Mouse (Mus musculus) limb, embryonic 14.5 days (tissue): ENCODE measurements around the gene Tmem11. TPM values are rescaled to one million over a fixed set of nuclear protein-coding genes. Genes with fewer than 3 reads are reported as not detected.
A peak's percentile ranks its signal among the peaks of the same experiment; 100 is the strongest.

ENCODE experiments used
- ATAC-seq: fragments of 200-750 bp; cut with Nextera tagmentation; 2 replicates; pipeline ENCODE4 v1.8.0; 2017; ENCODE audit warnings: low read depth, moderate number of reproducible peaks, moderate TSS enrichment; ENCODE audit not compliant: low FRiP score
- DNase-seq: peaks from one replicate; pipeline ENCODE4 v3.0.0-alpha.2; 2015; ENCODE audit warnings: low spot score
- H3K27ac ChIP-seq: fragments of 300-500 bp; sonication (generic); replicated peaks from 2 replicates; pipeline ENCODE4 v1.5.1; 2014; ENCODE audit warnings: low read depth, mild to moderate bottlenecking, low read length, moderate library complexity, mixed read lengths
- H3K27me3 ChIP-seq: fragments of 300-500 bp; sonication (generic); 2 replicates; pipeline ENCODE4 v1.6.1; 2014; ENCODE audit warnings: low read length, mixed read lengths; ENCODE audit not compliant: control insufficient read depth, insufficient read depth
- H3K36me3 ChIP-seq: fragments of 300-500 bp; sonication (generic); 2 replicates; pipeline ENCODE4 v1.6.1; 2014; ENCODE audit warnings: mild to moderate bottlenecking, low read length, moderate library complexity, mixed read lengths; ENCODE audit not compliant: control insufficient read depth, insufficient read depth
- H3K4me1 ChIP-seq: fragments of 300-500 bp; sonication (generic); 2 replicates; pipeline ENCODE4 v1.6.1; 2014; ENCODE audit warnings: antibody characterized with exemption, low read length, mixed read lengths; ENCODE audit not compliant: control insufficient read depth, insufficient read depth
- H3K4me2 ChIP-seq: fragments of 300-500 bp; sonication (generic); replicated peaks from 2 replicates; pipeline ENCODE4 v1.6.1; 2014; ENCODE audit warnings: low read depth, mild to moderate bottlenecking, low read length, moderate library complexity; ENCODE audit not compliant: severe bottlenecking
- H3K4me3 ChIP-seq: fragments of 300-500 bp; sonication (generic); replicated peaks from 2 replicates; pipeline ENCODE4 v1.5.1; 2014; ENCODE audit warnings: low read length
- H3K9ac ChIP-seq: fragments of 300-500 bp; sonication (generic); 2 replicates; pipeline ENCODE4 v1.6.1; 2014; ENCODE audit warnings: mild to moderate bottlenecking, low read depth, low read length, moderate library complexity; ENCODE audit not compliant: severe bottlenecking
- H3K9me3 ChIP-seq: fragments of 300-500 bp; sonication (generic); 2 replicates; pipeline ENCODE4 v1.6.1; 2016; ENCODE audit warnings: low read length; ENCODE audit not compliant: control insufficient read depth
- POLR2A ChIP-seq: fragments of 200-500 bp; IDR thresholded peaks from 2 replicates; pipeline ENCODE4 v1.8.0; 2012; ENCODE audit warnings: inconsistent platforms, mild to moderate bottlenecking, moderate library complexity, borderline replicate concordance; ENCODE audit not compliant: insufficient read depth, insufficient read length; ENCODE audit errors: extremely low read depth
- WGBS: fragments of 180-500 bp; shearing (Covaris S2); extraction: QIAGEN DNeasy Blood & Tissue Kit; methylation state at CpG from one replicate; pipeline ENCODE4 v1.1.7; 2014; 5-methylcytosine and 5-hydroxymethylcytosine counted together
- polyA plus RNA-seq, 2 experiments: library from polyadenylated mRNA; depleted of rRNA in 1 of 2; stranded (reverse) in 1 of 2; unstranded in 1 of 2; fragments of >200 nt; fragmentation: Nextera tagmentation in 1 of 2; extraction: Ambion mirVana in 1 of 2; gene quantifications; 2 replicates each; pipeline versions ENCODE4 v1.2.1 to v1.2.3; 2012 to 2014

The Tmem11 gene
- polyA plus RNA-seq, 2 experiments, result 67.7 to 82.5 TPM

- H3K4me2 ChIP-seq, result no peak overlapping the region
- TF ChIP-seq POLR2A, result no peak
- 76% methylated on average over 1 of the region's 1 CpGs for WGBS
- no peaks in the 10 kb centered on the region for H3K9me3 ChIP-seq
- no peaks in the 10 kb centered on the region; the same call in 1 of the 2 replicates for H3K27me3 ChIP-seq
- H3K9ac ChIP-seq, result no peak overlapping the region
- peaks cover 3% of the 10 kb centered on the region; the same call in 1 of the 2 replicates for H3K4me1 ChIP-seq
- no peak overlapping the region for H3K27ac ChIP-seq
- DNase-seq (no peak), ATAC-seq (no peak)
- no peak overlapping the region for H3K4me3 ChIP-seq
- peaks cover 3% of the 10 kb centered on the region; the same call in 1 of the 2 replicates for H3K36me3 ChIP-seq
Observed at GRCm38 (mm10) chr11:60922195-60922594, 43.1 kb upstream of the Tmem11 start.

- no peak for TF ChIP-seq POLR2A
- Histone ChIP-seq H3K4me3 (no peak overlapping the region), H3K4me2 (no peak overlapping the region), H3K9me3 (no peaks in the 10 kb centered on the region), H3K4me1 (no peaks in the 10 kb centered on the region), H3K27me3 (no peaks in the 10 kb centered on the region; the same call in 1 of the 2 replicates), H3K27ac (no peak overlapping the region), H3K36me3 (peaks cover 3% of the 10 kb centered on the region; the same call in 1 of the 2 replicates), H3K9ac (no peak overlapping the region)
- ATAC-seq, result no peak
- DNase-seq, result no peak
- 63% methylated on average over 2 of the region's 2 CpGs for WGBS
Observed at GRCm38 (mm10) chr11:60920021-60920420, 40.9 kb upstream of the Tmem11 start.

DNA sequence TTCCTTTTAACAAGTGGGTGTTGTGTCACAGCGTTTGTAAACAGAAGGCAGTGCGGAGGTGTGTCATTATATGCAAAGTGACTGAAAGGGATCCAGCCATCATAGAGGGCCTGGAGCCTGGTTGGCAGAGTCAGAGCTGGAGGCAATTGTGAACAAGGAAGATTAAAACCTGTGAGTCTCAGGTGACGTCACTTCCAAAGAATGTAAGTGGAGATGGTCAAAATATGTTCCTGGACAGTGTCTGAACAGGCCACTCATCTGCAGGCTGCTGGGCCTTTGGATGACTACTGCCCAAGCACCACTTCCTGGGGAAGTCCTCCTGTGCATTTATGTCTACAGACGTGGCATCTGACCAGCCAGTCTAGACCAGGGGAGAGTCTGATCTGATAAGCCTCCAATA lies 36.1 kb upstream of the Tmem11 start:
- Histone ChIP-seq H3K4me3 (no peak overlapping the region), H3K9ac (no peak overlapping the region), H3K4me2 (no peak overlapping the region), H3K27me3 (no peaks in the 10 kb centered on the region), H3K4me1 (peaks cover 7% of the 10 kb centered on the region), H3K9me3 (no peaks in the 10 kb centered on the region), H3K27ac (no peak overlapping the region), H3K36me3 (no peaks in the 10 kb centered on the region)
- DNase-seq, result no peak
- 56% methylated on average over 4 of the region's 4 CpGs for WGBS
- no peak for TF ChIP-seq POLR2A
- no peak for ATAC-seq

- DNase-seq, result no peak
- H3K9ac ChIP-seq, result peak within 1 kb of the TSS; percentile 83
- peak within 1 kb of the TSS; percentile 44; the same call in 1 of the 2 replicates for H3K27ac ChIP-seq
- H3K4me3 ChIP-seq, result peak within 1 kb of the TSS; percentile 81
- no peak for TF ChIP-seq POLR2A
- peak within 1 kb of the TSS; percentile 82 for H3K4me2 ChIP-seq
- ATAC-seq, result no peak
- H3K36me3 ChIP-seq, result no peaks in the 10 kb centered on the region
- WGBS, result 29% methylated on average over 7 of the region's 7 CpGs
- peaks cover 7% of the 10 kb centered on the region for H3K4me1 ChIP-seq
- H3K27me3 ChIP-seq, result no peaks in the 10 kb centered on the region
- no peaks in the 10 kb centered on the region for H3K9me3 ChIP-seq
Observed at GRCm38 (mm10) chr11:60914491-60914890, 35.4 kb upstream of the Tmem11 start, which contains the start of gene Natd1. Gene Natd1 (minus strand): TSS chr11:60914750.

- TF ChIP-seq POLR2A, result no peak
- Histone ChIP-seq H3K4me1 (peaks cover 7% of the 10 kb centered on the region), H3K9ac (peak overlapping the region; percentile 83), H3K4me3 (peak overlapping the region; percentile 81), H3K9me3 (no peaks in the 10 kb centered on the region), H3K27ac (peak overlapping the region; percentile 44; the same call in 1 of the 2 replicates), H3K4me2 (peak overlapping the region; percentile 82), H3K27me3 (no peaks in the 10 kb centered on the region), H3K36me3 (no peaks in the 10 kb centered on the region)
- under 1% methylated on average over 54 of the region's 86 CpGs for WGBS
- DNase-seq (peak; percentile 93), ATAC-seq (peak; percentile 92)
Observed at GRCm38 (mm10) chr11:60913301-60914196, 34.5 kb upstream of the Tmem11 start.
